Mouse (Mus musculus): ENCODE data around the gene Cib1. TPM values are rescaled to one million over a fixed set of nuclear protein-coding genes. Genes with fewer than 3 reads are reported as not detected.

Gene Cib1
- polyA plus RNA-seq, 1 experiment from 2014 or later, result 65.6 TPM

GRCm38 (mm10) chr7:80244851-80245250 lies 12.2 kb upstream of the Cib1 start:
- no peak overlapping the region for H3K4me2 ChIP-seq (ENCODE audit: low read depth, low read length)
- H3K9ac ChIP-seq (ENCODE audit: low read length), result no peak overlapping the region
- H3K27ac ChIP-seq (ENCODE audit: low read length), result no peak overlapping the region
- H3K27me3 ChIP-seq (ENCODE audit: control insufficient read depth, insufficient read depth, low read length), result no peaks in the 10 kb centered on the region
- no peaks in the 10 kb centered on the region for H3K9me3 ChIP-seq (replicated peaks; ENCODE audit: control insufficient read depth, low read length)
- peaks cover 4% of the 10 kb centered on the region; the same call in 1 of the 2 replicates for H3K4me1 ChIP-seq (ENCODE audit: control insufficient read depth, insufficient read depth, low read length)
- WGBS, result 87% methylated on average over 4 of the region's 4 CpGs
- H3K36me3 ChIP-seq (ENCODE audit: control insufficient read depth, insufficient read depth), result 0 out of 2 replicates have a peak, but pooled peaks cover 6% of the 10 kb centered on the region
- no peak overlapping the region for H3K4me3 ChIP-seq (ENCODE audit: low read length)
- no peak for ATAC-seq (replicated peaks; ENCODE audit: extremely low read depth, insufficient read depth, low FRiP score)

DNA sequence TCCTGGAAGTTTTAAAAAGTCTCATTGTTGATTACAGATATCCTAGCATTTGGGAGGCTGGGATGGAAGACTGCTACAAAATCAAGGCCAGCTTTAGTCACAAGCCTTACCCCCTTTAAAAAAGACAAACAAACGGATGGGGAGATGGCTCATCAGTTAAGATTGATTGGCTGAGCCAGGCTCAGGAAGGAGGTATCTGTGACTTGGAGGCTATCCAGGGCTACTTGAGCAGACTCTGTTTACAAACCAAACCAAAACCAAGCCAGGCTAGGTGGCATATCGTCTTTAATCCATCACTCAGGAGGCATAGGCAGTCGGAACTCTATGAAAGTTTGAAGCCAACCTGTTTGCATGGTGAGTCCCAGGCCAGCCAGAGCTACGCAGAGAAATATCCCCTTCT lies 9.0 kb upstream of the Cib1 start:
- Histone ChIP-seq H3K36me3 (ENCODE audit: control insufficient read depth, insufficient read depth) (peaks cover 11% of the 10 kb centered on the region; the same call in 1 of the 2 replicates), H3K4me2 (ENCODE audit: low read depth, low read length) (no peak overlapping the region), H3K4me3 (ENCODE audit: low read length) (no peak overlapping the region), H3K27me3 (ENCODE audit: control insufficient read depth, insufficient read depth, low read length) (no peaks in the 10 kb centered on the region), H3K4me1 (ENCODE audit: control insufficient read depth, insufficient read depth, low read length) (no peaks in the 10 kb centered on the region), H3K9ac (ENCODE audit: low read length) (no peak overlapping the region), H3K27ac (ENCODE audit: low read length) (no peak overlapping the region), H3K9me3 (replicated peaks; ENCODE audit: control insufficient read depth, low read length) (no peaks in the 10 kb centered on the region)
- no peak for ATAC-seq (replicated peaks; ENCODE audit: extremely low read depth, insufficient read depth, low FRiP score)
- WGBS, result 76% methylated on average over 4 of the region's 4 CpGs

DNA sequence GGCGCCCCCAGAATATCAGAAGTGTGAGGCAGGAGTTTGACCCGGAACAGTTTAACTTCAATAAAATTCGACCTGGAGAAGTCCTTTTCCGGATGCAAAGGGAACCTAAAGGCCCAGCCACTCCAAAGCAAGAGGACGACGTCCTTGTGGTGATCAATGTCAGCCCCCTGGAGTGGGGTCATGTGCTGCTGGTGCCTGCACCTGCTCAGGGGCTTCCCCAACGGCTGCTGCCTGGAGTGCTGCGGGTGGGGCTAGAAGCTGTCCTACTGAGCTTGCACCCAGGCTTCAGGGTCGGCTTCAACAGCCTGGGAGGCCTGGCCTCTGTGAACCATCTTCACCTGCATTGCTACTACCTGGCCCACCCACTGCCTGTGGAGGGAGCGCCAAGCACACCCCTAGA lies 5.9 kb upstream of the Cib1 start:
- Histone ChIP-seq H3K36me3 (ENCODE audit: control insufficient read depth, insufficient read depth) (peaks cover 11% of the 10 kb centered on the region; the same call in 1 of the 2 replicates), H3K4me2 (ENCODE audit: low read depth, low read length) (no peak overlapping the region), H3K9ac (ENCODE audit: low read length) (no peak overlapping the region), H3K27ac (ENCODE audit: low read length) (no peak overlapping the region), H3K4me3 (ENCODE audit: low read length) (no peak overlapping the region), H3K27me3 (ENCODE audit: control insufficient read depth, insufficient read depth, low read length) (no peaks in the 10 kb centered on the region), H3K9me3 (replicated peaks; ENCODE audit: control insufficient read depth, low read length) (no peaks in the 10 kb centered on the region), H3K4me1 (ENCODE audit: control insufficient read depth, insufficient read depth, low read length) (peaks cover 3% of the 10 kb centered on the region)
- ATAC-seq (replicated peaks; ENCODE audit: extremely low read depth, insufficient read depth, low FRiP score), result no peak
- 79% methylated on average over 10 of the region's 10 CpGs for WGBS

DNA sequence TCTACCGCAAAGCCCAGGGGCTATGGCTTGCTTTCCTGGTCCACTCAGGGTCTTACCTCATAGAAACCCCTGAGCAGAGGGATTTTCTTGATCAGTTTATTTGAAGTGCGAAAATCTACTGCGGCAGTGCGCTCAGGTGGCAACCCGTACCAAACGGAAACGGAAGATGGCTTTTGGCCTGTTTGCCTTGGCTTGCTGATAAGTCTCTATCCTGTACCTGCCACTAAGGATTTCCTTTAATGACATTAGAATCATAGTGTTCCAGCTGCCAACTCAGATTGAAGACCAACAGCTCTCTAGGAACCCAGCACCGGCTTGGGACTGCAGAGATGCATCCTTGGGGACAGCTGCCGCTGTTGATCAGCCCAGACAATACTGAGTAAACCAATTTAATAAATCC lies 1.2 kb upstream of the Cib1 start:
- H3K4me3 ChIP-seq (ENCODE audit: low read length), result peak overlapping the region; percentile 9; the same call in 1 of the 2 replicates
- 0 out of 2 replicates have a peak, but pooled peaks cover 3% of the 10 kb centered on the region for H3K36me3 ChIP-seq (ENCODE audit: control insufficient read depth, insufficient read depth)
- peaks cover 14% of the 10 kb centered on the region for H3K4me1 ChIP-seq (ENCODE audit: control insufficient read depth, insufficient read depth, low read length)
- no peak overlapping the region for H3K27ac ChIP-seq (ENCODE audit: low read length)
- ATAC-seq (replicated peaks; ENCODE audit: extremely low read depth, insufficient read depth, low FRiP score), result no peak
- no peaks in the 10 kb centered on the region for H3K9me3 ChIP-seq (replicated peaks; ENCODE audit: control insufficient read depth, low read length)
- H3K4me2 ChIP-seq (ENCODE audit: low read depth, low read length), result peak overlapping the region; percentile 85
- H3K9ac ChIP-seq (ENCODE audit: low read length), result no peak overlapping the region
- no peaks in the 10 kb centered on the region for H3K27me3 ChIP-seq (ENCODE audit: control insufficient read depth, insufficient read depth, low read length)
- 63% methylated on average over 9 of the region's 9 CpGs for WGBS

DNA sequence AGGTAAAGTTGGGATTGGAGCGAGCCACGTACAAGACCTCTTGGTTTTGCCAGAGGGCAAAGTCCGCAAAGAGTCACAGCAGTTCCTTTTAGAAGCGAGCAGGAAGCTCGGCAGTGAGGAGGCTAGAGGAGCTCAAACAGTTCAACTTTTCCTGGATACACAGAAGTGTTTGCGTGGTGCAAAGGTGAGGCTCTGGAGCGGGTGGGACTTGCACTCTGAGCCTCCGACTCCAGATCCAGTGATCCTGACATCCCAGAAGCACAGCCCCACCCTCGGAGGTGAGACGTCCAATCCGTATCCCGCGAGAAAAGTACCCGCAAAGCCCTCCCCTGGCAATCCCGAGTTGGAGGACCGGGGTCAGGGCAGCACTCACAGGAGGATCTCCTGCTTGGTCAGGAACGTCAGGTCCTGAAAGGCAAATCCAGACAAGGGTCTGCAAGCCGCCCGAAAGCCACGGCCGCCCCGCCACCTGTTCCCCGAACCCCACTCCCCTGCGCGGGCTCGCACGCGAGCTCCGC lies 583 bp downstream of the Cib1 start:
- H3K9me3 ChIP-seq (replicated peaks; ENCODE audit: control insufficient read depth, low read length), result no peaks in the 10 kb centered on the region
- peak overlapping the region; percentile 75 for H3K9ac ChIP-seq (ENCODE audit: low read length)
- ATAC-seq (replicated peaks; ENCODE audit: extremely low read depth, insufficient read depth, low FRiP score), result peak; percentile 11
- WGBS, result under 1% methylated on average over 29 of the region's 29 CpGs
- H3K36me3 ChIP-seq (ENCODE audit: control insufficient read depth, insufficient read depth), result peaks cover 5% of the 10 kb centered on the region; the same call in 1 of the 2 replicates
- no peaks in the 10 kb centered on the region for H3K27me3 ChIP-seq (ENCODE audit: control insufficient read depth, insufficient read depth, low read length)
- peak overlapping the region; percentile 85 for H3K4me2 ChIP-seq (ENCODE audit: low read depth, low read length)
- H3K4me1 ChIP-seq (ENCODE audit: control insufficient read depth, insufficient read depth, low read length), result peaks cover 14% of the 10 kb centered on the region
- peak overlapping the region; percentile 92 for H3K4me3 ChIP-seq (ENCODE audit: low read length)
- H3K27ac ChIP-seq (ENCODE audit: low read length), result peak overlapping the region; percentile 71

DNA sequence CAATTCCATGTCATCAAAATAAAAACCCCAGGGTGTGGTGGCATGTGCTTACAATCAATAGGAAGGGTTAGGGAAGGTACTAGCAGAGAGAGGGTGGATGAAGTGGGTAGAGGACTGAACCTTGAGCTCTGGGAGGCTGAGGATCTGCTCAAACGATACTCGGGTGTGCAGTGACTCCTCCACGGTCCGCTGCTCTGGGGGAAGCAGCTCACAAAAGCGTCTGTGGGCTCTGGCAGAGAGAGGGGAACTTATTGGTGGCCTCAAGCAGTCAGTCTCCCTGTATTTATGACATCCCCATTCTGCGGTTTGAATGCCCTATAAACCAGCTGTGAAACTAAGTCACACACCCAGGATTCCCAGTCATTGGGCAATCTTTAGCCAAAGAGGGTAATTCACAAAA lies 2.4 kb downstream of the Cib1 start:
- no peak overlapping the region for H3K4me2 ChIP-seq (ENCODE audit: low read depth, low read length)
- H3K9me3 ChIP-seq (replicated peaks; ENCODE audit: control insufficient read depth, low read length), result no peaks in the 10 kb centered on the region
- H3K9ac ChIP-seq (ENCODE audit: low read length), result no peak overlapping the region
- H3K36me3 ChIP-seq (ENCODE audit: control insufficient read depth, insufficient read depth), result peaks cover 13% of the 10 kb centered on the region
- 66% methylated on average over 6 of the region's 6 CpGs for WGBS
- no peak overlapping the region for H3K27ac ChIP-seq (ENCODE audit: low read length)
- peaks cover 14% of the 10 kb centered on the region for H3K4me1 ChIP-seq (ENCODE audit: control insufficient read depth, insufficient read depth, low read length)
- no peak for ATAC-seq (replicated peaks; ENCODE audit: extremely low read depth, insufficient read depth, low FRiP score)
- no peak overlapping the region for H3K4me3 ChIP-seq (ENCODE audit: low read length)
- no peaks in the 10 kb centered on the region for H3K27me3 ChIP-seq (ENCODE audit: control insufficient read depth, insufficient read depth, low read length)

DNA sequence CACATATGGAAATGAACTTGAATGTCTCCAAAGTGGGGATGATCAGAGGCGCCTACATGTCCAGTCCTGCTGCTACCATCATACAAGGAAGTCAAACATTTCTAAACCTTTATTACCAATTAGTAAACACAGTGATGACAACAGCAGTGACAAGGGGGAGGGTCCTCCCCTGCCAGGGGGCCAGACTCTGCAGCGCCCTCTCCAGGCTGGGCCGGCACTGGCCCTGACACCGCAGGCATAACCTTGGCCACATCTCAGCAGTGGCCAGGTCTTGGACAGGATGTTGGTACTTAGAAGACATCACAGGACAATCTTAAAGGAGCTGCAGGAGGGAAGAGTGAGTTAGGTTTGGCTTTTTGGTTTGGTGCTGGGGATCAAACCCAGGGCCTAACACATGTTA lies 5.5 kb downstream of the Cib1 start:
- H3K4me1 ChIP-seq (ENCODE audit: control insufficient read depth, insufficient read depth, low read length), result peaks cover 8% of the 10 kb centered on the region
- 94% methylated on average over 4 of the region's 4 CpGs for WGBS
- no peak for ATAC-seq (replicated peaks; ENCODE audit: extremely low read depth, insufficient read depth, low FRiP score)

DNA sequence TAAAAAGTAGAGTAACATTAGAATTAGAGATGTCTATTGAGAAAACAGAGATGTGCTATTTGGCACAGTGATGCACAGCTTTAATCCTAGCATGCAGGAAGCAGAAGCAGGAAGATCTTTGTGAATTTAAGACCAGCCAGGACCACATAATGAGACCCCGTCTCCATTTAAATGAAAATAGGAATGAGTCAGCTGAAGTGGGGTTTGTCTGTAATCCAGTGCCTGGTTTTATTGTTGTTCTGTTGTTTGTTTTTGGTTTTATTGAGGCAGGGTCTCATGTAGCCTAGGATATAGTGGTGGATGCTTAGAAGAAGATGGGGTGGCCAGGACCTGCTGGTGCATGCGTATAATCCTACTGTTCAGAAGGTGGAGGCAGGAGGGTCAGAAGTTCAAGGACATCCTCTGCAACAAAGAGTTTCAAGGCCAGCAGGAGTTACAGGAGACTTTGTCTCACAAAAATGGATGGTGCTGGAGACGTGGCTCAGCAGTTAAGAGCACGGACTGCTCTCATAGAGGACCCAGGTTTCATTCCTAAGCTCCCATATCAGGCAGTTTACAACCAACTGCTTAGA lies 11.3 kb downstream of the Cib1 start:
- no peak overlapping the region for H3K4me3 ChIP-seq (ENCODE audit: low read length)
- 80% methylated on average over 4 of the region's 4 CpGs for WGBS
- peaks cover 48% of the 10 kb centered on the region for H3K36me3 ChIP-seq (ENCODE audit: control insufficient read depth, insufficient read depth)

More for the DNA sequence above, 5.5 kb downstream of the Cib1 start:
- Histone ChIP-seq H3K4me2 (ENCODE audit: low read depth, low read length) (no peak overlapping the region), H3K36me3 (ENCODE audit: control insufficient read depth, insufficient read depth) (peaks cover 27% of the 10 kb centered on the region), H3K27me3 (ENCODE audit: control insufficient read depth, insufficient read depth, low read length) (no peaks in the 10 kb centered on the region), H3K27ac (ENCODE audit: low read length) (no peak overlapping the region), H3K9me3 (replicated peaks; ENCODE audit: control insufficient read depth, low read length) (no peaks in the 10 kb centered on the region), H3K9ac (ENCODE audit: low read length) (no peak overlapping the region), H3K4me3 (ENCODE audit: low read length) (no peak overlapping the region)

GRCm38 (mm10) chr7:80220237-80220797 lies 12.3 kb downstream of the Cib1 start:
- H3K4me2 ChIP-seq (ENCODE audit: low read depth, low read length), result no peak overlapping the region
- peaks cover 46% of the 10 kb centered on the region for H3K36me3 ChIP-seq (ENCODE audit: control insufficient read depth, insufficient read depth)
- no peak for ATAC-seq (replicated peaks; ENCODE audit: extremely low read depth, insufficient read depth, low FRiP score)
- no peaks in the 10 kb centered on the region for H3K27me3 ChIP-seq (ENCODE audit: control insufficient read depth, insufficient read depth, low read length)
- H3K9ac ChIP-seq (ENCODE audit: low read length), result no peak overlapping the region
- 89% methylated on average over 9 of the region's 9 CpGs for WGBS
- H3K27ac ChIP-seq (ENCODE audit: low read length), result no peak overlapping the region
- no peaks in the 10 kb centered on the region for H3K9me3 ChIP-seq (replicated peaks; ENCODE audit: control insufficient read depth, low read length)
- H3K4me1 ChIP-seq (ENCODE audit: control insufficient read depth, insufficient read depth, low read length), result peaks cover under 1% of the 10 kb centered on the region; the same call in 1 of the 2 replicates
- no peak overlapping the region for H3K4me3 ChIP-seq (ENCODE audit: low read length)

More for the DNA sequence above, 11.3 kb downstream of the Cib1 start:
- no peak overlapping the region for H3K9ac ChIP-seq (ENCODE audit: low read length)
- H3K4me2 ChIP-seq (ENCODE audit: low read depth, low read length), result no peak overlapping the region
- ATAC-seq (replicated peaks; ENCODE audit: extremely low read depth, insufficient read depth, low FRiP score), result no peak
- H3K27me3 ChIP-seq (ENCODE audit: control insufficient read depth, insufficient read depth, low read length), result no peaks in the 10 kb centered on the region
- no peak overlapping the region for H3K27ac ChIP-seq (ENCODE audit: low read length)
- no peaks in the 10 kb centered on the region for H3K4me1 ChIP-seq (ENCODE audit: control insufficient read depth, insufficient read depth, low read length)
- H3K9me3 ChIP-seq (replicated peaks; ENCODE audit: control insufficient read depth, low read length), result no peaks in the 10 kb centered on the region
